Mouse (Mus musculus) kidney, embryonic 15.5 days (tissue): ENCODE results near the gene Nod2. TPM values are rescaled to one million over a fixed set of nuclear protein-coding genes. Genes with fewer than 3 reads are reported as not detected.

Experiments
- ATAC-seq: fragments of 200-750 bp; cut with Nextera tagmentation; replicated peaks from 2 replicates; pipeline ENCODE4 v1.8.0; 2017; ENCODE audit warnings: moderate TSS enrichment; ENCODE audit not compliant: low FRiP score
- H3K27ac ChIP-seq: fragments of 300-500 bp; sonication (generic); 2 replicates; pipeline ENCODE4 v1.5.1; 2015; ENCODE audit warnings: mild to moderate bottlenecking, inconsistent platforms
- H3K27me3 ChIP-seq: fragments of 300-500 bp; sonication (generic); 2 replicates; pipeline ENCODE4 v1.6.1; 2015; ENCODE audit warnings: inconsistent platforms
- H3K36me3 ChIP-seq: fragments of 300-500 bp; sonication (generic); 2 replicates; pipeline ENCODE4 v1.6.1; 2015; ENCODE audit warnings: inconsistent platforms
- H3K4me1 ChIP-seq: fragments of 300-500 bp; sonication (generic); 2 replicates; pipeline ENCODE4 v1.6.1; 2015; ENCODE audit warnings: inconsistent platforms
- H3K4me2 ChIP-seq: fragments of 300-500 bp; sonication (generic); 2 replicates; pipeline ENCODE4 v1.6.1; 2015; ENCODE audit warnings: moderate library complexity, mild to moderate bottlenecking, inconsistent platforms
- H3K4me3 ChIP-seq: fragments of 300-500 bp; sonication (generic); replicated peaks from 2 replicates; pipeline ENCODE4 v1.5.1; 2015; ENCODE audit warnings: mild to moderate bottlenecking, inconsistent platforms
- H3K9ac ChIP-seq: fragments of 300-500 bp; sonication (generic); 2 replicates; pipeline ENCODE4 v1.6.1; 2015; ENCODE audit warnings: mild to moderate bottlenecking, inconsistent platforms
- H3K9me3 ChIP-seq: fragments of 300-500 bp; sonication (generic); replicated peaks from 2 replicates; pipeline ENCODE4 v1.6.1; 2016; ENCODE audit warnings: inconsistent platforms
- WGBS: fragments of 180-500 bp; shearing (Covaris S2); methylation state at CpG from one replicate; pipeline ENCODE4 v1.1.7; 2015; ENCODE audit warnings: mixed read lengths; 5-methylcytosine and 5-hydroxymethylcytosine counted together
- polyA plus RNA-seq: library from polyadenylated mRNA; unstranded; fragments of >200 nt; fragmentation: Nextera tagmentation; extraction: Ambion mirVana; gene quantifications from 2 replicates; pipeline ENCODE4 v1.2.1, GENCODE M21; 2015

The Nod2 gene
- polyA plus RNA-seq, 1 experiment from 2014 or later: 0.34 TPM

GRCm38 (mm10) chr8:88664947-88665346 is 17.8 kb downstream of the Nod2 start:
- H3K4me3 ChIP-seq: no peak overlapping the region
- peak; percentile 34; the same call in 1 of the 2 replicates for ATAC-seq
- H3K4me1 ChIP-seq: peaks cover 29% of the 10 kb centered on the region
- H3K4me2 ChIP-seq: no peak overlapping the region
- H3K36me3 ChIP-seq: no peaks in the 10 kb centered on the region
- H3K27me3 ChIP-seq: no peaks in the 10 kb centered on the region
- no peak overlapping the region for H3K9ac ChIP-seq
- H3K9me3 ChIP-seq: no peaks in the 10 kb centered on the region
- H3K27ac ChIP-seq: no peak overlapping the region
- 85% methylated on average over 19 of the region's 19 CpGs for WGBS

GRCm38 (mm10) chr8:88666435-88666834 is 19.3 kb downstream of the Nod2 start:
- peaks cover 29% of the 10 kb centered on the region for H3K4me1 ChIP-seq
- no peaks in the 10 kb centered on the region for H3K36me3 ChIP-seq
- H3K4me3 ChIP-seq: no peak overlapping the region
- H3K9ac ChIP-seq: no peak overlapping the region
- no peak overlapping the region for H3K4me2 ChIP-seq
- no peaks in the 10 kb centered on the region for H3K9me3 ChIP-seq
- H3K27me3 ChIP-seq: no peaks in the 10 kb centered on the region
- ATAC-seq: no peak
- no peak overlapping the region for H3K27ac ChIP-seq
- 41% methylated on average over 1 of the region's 1 CpGs for WGBS

DNA sequence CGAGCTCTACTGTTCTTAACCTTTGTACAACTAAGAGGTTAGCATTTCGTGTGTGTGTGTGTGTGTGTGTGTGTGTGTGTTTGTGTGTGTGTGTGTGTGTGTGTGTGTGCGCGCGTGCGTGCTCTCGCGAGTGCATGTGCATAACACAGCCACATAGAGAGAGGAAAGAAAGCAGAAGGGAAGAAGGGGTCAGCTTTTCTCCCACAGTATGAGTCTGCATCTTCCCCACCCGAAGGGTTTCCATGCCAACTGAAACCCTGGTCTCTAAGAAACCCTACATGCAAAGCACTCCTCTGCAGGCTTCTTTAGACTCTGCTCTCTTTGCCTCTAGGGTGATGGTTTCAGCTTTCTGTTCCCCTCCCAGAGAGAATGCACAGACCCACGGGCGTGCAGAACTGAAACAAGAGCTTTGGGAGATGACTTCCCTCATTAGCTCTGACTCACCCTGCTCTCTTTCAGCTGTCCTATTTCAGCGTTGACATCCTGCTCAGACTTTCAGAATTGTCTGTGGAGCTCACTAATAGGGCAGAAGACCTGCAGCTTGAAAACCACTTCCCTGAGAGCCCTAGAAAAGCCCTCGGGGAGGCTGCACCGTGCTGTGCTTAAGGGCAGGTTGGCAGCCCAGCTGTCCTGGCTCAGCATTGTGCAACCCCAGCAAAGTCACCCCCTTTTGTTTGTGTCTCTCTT is 21.4 kb downstream of the Nod2 start:
- ATAC-seq: peak; percentile 41
- Histone ChIP-seq H3K9me3 (no peaks in the 10 kb centered on the region), H3K36me3 (no peaks in the 10 kb centered on the region), H3K4me1 (peaks cover 29% of the 10 kb centered on the region), H3K9ac (no peak overlapping the region), H3K4me2 (no peak overlapping the region), H3K4me3 (no peak overlapping the region), H3K27ac (peak overlapping the region; percentile 33; the same call in 1 of the 2 replicates), H3K27me3 (no peaks in the 10 kb centered on the region)
- 54% methylated on average over 14 of the region's 14 CpGs for WGBS

DNA sequence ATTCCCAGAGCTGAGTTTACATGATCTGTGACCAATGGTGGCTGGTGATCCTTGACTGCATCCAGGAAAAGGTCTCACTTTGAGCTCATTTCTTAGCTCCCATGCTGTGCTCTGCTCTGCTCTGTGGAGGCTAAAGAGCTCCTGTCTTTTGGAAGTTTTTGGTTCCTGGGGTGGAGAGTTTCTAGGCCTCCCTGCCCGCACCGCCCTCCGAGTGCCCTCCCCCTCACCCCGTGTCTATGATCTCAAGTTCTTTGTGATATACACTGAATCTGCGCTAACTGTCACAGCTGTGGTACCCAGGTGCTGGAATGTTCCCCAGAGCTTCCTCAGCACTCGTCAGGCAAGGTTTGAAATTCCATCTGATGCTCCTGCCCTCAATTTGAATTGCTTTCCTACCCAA is 23.7 kb downstream of the Nod2 start:
- H3K9me3 ChIP-seq: no peaks in the 10 kb centered on the region
- peaks cover 7% of the 10 kb centered on the region for H3K4me1 ChIP-seq
- no peak overlapping the region for H3K4me3 ChIP-seq
- no peak overlapping the region for H3K4me2 ChIP-seq
- H3K27me3 ChIP-seq: no peaks in the 10 kb centered on the region
- H3K36me3 ChIP-seq: no peaks in the 10 kb centered on the region
- H3K9ac ChIP-seq: no peak overlapping the region
- ATAC-seq: no peak
- WGBS: 63% methylated on average over 6 of the region's 6 CpGs
- H3K27ac ChIP-seq: no peak overlapping the region

DNA sequence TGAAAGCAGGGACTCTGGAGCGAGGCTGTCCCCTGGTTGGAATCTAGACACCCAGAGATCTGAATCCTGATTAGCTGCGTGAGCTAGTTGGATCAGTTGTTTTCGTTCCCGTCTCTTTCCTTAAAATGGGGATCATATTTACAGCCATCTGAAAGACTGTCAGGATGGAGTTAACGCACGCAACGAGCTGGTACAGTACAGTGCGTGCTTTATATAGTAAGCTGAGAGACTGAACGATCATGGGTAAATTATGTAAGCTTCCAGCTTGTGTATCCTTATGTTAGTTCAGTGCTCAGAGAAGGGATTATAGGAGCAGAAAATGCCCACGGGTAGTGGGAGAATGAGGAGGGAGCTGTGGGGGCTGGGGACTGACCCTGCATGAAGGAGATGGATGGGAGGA is 24.5 kb downstream of the Nod2 start:
- H3K4me3 ChIP-seq: no peak overlapping the region
- peaks cover under 1% of the 10 kb centered on the region; the same call in 1 of the 2 replicates for H3K4me1 ChIP-seq
- no peak for ATAC-seq
- 64% methylated on average over 10 of the region's 10 CpGs for WGBS
- no peak overlapping the region for H3K4me2 ChIP-seq
- no peaks in the 10 kb centered on the region for H3K36me3 ChIP-seq
- no peaks in the 10 kb centered on the region for H3K27me3 ChIP-seq
- H3K27ac ChIP-seq: no peak overlapping the region
- H3K9me3 ChIP-seq: no peaks in the 10 kb centered on the region
- H3K9ac ChIP-seq: no peak overlapping the region

- H3K9me3 ChIP-seq: no peaks in the 10 kb centered on the region
- H3K27me3 ChIP-seq: no peaks in the 10 kb centered on the region
- 60% methylated on average over 5 of the region's 5 CpGs for WGBS
- no peaks in the 10 kb centered on the region for H3K36me3 ChIP-seq
- no peak overlapping the region for H3K4me3 ChIP-seq
- no peak overlapping the region for H3K27ac ChIP-seq
- no peak overlapping the region for H3K4me2 ChIP-seq
- H3K9ac ChIP-seq: no peak overlapping the region
- no peak for ATAC-seq
- no peaks in the 10 kb centered on the region for H3K4me1 ChIP-seq
Measured at GRCm38 (mm10) chr8:88673859-88674258, 26.7 kb downstream of the Nod2 start.

GRCm38 (mm10) chr8:88675372-88676165 is 28.5 kb downstream of the Nod2 start:
- Histone ChIP-seq H3K9ac (no peak overlapping the region), H3K4me3 (no peak overlapping the region), H3K27me3 (no peaks in the 10 kb centered on the region), H3K4me1 (no peaks in the 10 kb centered on the region), H3K36me3 (no peaks in the 10 kb centered on the region), H3K4me2 (no peak overlapping the region), H3K27ac (no peak overlapping the region), H3K9me3 (no peaks in the 10 kb centered on the region)
- 86% methylated on average over 12 of the region's 12 CpGs for WGBS
- no peak for ATAC-seq

DNA sequence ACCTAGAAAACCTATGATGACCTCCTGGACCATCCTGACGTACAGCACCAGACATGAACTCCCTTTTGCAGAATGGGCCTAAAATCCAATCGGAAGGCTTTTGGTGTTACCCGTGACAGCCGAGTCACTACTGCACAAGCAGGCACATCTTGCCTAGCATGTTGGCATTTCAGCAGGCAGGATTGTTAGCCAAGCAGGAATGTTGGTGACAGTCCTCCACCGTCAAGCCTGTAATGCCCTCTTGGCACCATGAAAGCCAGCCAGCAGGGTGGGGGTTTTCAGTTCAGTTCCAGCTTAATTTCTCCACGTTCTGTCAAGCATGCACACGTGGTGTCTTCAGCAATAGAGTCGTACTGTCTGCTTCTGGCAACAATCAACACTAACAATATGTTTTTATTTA is 30.0 kb downstream of the Nod2 start:
- 81% methylated on average over 8 of the region's 8 CpGs for WGBS
- no peak overlapping the region for H3K27ac ChIP-seq

GRCm38 (mm10) chr8:88680566-88680965 is 33.5 kb downstream of the Nod2 start:
- no peak for ATAC-seq
- no peaks in the 10 kb centered on the region for H3K9me3 ChIP-seq
- WGBS: 95% methylated on average over 2 of the region's 2 CpGs
- H3K36me3 ChIP-seq: no peaks in the 10 kb centered on the region
- H3K4me1 ChIP-seq: no peaks in the 10 kb centered on the region
- H3K4me3 ChIP-seq: no peak overlapping the region
- H3K27ac ChIP-seq: no peak overlapping the region
- H3K9ac ChIP-seq: no peak overlapping the region
- H3K4me2 ChIP-seq: no peak overlapping the region
- no peaks in the 10 kb centered on the region for H3K27me3 ChIP-seq

More for the DNA sequence above, 30.0 kb downstream of the Nod2 start:
- no peak for ATAC-seq
- H3K4me3 ChIP-seq: no peak overlapping the region
- H3K27me3 ChIP-seq: no peaks in the 10 kb centered on the region
- no peaks in the 10 kb centered on the region for H3K36me3 ChIP-seq
- no peak overlapping the region for H3K4me2 ChIP-seq
- H3K4me1 ChIP-seq: no peaks in the 10 kb centered on the region
- no peak overlapping the region for H3K9ac ChIP-seq
- H3K9me3 ChIP-seq: no peaks in the 10 kb centered on the region

DNA sequence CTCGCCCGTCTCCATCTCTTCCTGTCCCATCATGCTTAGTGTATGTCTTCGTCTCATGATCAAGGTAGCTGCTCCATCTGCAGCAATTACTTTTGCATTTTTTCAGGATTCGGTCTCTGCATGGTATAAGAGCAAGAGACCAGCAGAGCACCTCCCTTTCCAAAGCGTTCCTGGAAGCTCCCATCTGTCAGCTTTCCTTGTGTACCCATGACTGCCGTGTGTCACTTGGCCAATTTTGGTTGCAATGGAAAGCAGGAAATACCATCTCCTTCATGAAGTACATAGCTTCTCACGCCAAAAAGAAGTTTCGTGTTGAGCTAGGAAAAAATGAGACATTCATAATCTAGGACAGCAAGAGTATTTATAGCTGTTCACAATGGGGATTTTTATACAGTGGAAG is 33.9 kb downstream of the Nod2 start:
- Histone ChIP-seq H3K36me3 (no peaks in the 10 kb centered on the region), H3K9me3 (no peaks in the 10 kb centered on the region), H3K27me3 (no peaks in the 10 kb centered on the region), H3K9ac (no peak overlapping the region), H3K27ac (no peak overlapping the region), H3K4me1 (no peaks in the 10 kb centered on the region), H3K4me3 (no peak overlapping the region), H3K4me2 (no peak overlapping the region)
- no peak for ATAC-seq
- WGBS: 91% methylated on average over 8 of the region's 8 CpGs

DNA sequence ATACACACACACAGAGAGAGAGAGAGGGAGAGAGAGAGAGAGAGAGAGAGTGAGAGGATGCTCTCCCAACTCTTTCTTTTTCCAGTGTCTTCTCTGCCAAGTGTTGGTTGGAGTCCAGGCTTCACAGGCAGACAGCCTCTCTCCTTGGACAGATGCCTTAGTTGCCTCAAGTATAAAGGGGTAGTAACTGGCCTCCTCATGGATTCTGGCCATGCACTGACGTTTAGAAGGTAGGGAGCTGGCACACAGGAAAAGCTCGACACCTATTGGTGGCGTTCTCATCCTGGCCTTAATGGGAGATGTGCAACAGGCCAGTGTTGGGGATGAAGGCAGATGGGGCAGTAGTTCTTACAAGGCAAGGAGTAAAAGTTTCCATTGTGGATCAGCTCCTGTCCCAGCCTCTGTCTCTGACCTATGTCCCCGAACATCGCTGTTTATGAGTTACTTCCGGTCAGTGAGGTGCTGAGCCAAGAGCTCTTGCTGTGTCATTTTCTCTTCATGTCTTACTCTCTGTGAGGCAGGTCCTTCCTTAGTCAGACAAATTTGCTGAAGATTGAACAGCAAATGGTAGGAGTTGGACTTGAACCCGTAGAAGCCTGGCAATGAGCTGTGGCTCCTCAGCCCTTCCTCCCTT is 36.7 kb downstream of the Nod2 start:
- Histone ChIP-seq H3K27ac (no peak overlapping the region), H3K4me3 (no peak overlapping the region), H3K27me3 (no peaks in the 10 kb centered on the region), H3K36me3 (no peaks in the 10 kb centered on the region), H3K9me3 (no peaks in the 10 kb centered on the region), H3K4me1 (0 out of 2 replicates have a peak, but pooled peaks cover 3% of the 10 kb centered on the region), H3K4me2 (no peak overlapping the region), H3K9ac (no peak overlapping the region)
- no peak for ATAC-seq
- 85% methylated on average over 7 of the region's 7 CpGs for WGBS

DNA sequence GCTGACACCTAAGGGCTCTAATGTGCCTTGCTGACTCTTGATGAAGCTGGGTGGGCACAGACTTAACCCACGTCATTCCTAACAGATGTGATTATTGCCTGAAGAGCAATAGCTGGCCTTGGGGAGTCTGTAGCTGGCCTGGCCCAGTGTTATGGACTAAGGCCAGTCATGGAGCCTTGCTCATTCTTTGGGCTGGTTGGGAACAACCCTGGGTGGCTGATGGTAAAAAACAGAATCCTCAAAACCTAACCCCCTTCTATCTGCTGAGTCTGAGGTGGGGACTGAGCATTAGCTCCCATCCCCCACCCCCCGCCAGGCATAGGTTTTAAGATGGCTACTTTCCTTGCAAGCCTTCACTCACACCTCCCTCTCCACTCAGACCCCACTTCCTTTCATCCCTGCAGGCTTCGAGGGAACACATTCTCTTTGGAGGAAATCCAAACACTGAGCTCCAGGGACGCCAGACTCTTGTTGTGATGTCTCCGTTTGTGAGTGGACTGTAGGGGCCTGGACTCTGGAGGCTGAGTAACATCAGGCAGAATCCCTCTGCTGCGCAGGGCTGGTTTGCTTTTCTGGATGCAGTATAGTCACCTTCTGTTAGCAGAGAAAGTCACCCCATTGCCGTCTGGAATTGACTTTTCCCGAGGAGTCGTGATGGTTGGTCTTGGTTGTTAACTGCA is 39.3 kb downstream of the Nod2 start:
- WGBS: 57% methylated on average over 9 of the region's 9 CpGs
- H3K36me3 ChIP-seq: no peaks in the 10 kb centered on the region
- no peak overlapping the region for H3K4me3 ChIP-seq
- no peaks in the 10 kb centered on the region for H3K9me3 ChIP-seq
- ATAC-seq: no peak
- no peak overlapping the region for H3K27ac ChIP-seq
- no peaks in the 10 kb centered on the region for H3K27me3 ChIP-seq
- H3K4me1 ChIP-seq: 0 out of 2 replicates have a peak, but pooled peaks cover 16% of the 10 kb centered on the region
- H3K9ac ChIP-seq: no peak overlapping the region
- no peak overlapping the region for H3K4me2 ChIP-seq
